Mouse (Mus musculus) megakaryocyte, embryonic 14.5 days (primary cell): ENCODE results near the gene Sft2d2.

ENCODE experiments used
- FLI1 ChIP-seq: IDR thresholded peaks from 2 replicates; pipeline ENCODE4 v1.6.1; 2012; ENCODE audit warnings: low read length, inconsistent platforms, mixed read lengths
- GATA1 ChIP-seq: IDR thresholded peaks from 3 replicates; pipeline ENCODE4 v1.6.1; 2012; ENCODE audit warnings: mixed read lengths, low read length, inconsistent platforms, borderline replicate concordance

DNA sequence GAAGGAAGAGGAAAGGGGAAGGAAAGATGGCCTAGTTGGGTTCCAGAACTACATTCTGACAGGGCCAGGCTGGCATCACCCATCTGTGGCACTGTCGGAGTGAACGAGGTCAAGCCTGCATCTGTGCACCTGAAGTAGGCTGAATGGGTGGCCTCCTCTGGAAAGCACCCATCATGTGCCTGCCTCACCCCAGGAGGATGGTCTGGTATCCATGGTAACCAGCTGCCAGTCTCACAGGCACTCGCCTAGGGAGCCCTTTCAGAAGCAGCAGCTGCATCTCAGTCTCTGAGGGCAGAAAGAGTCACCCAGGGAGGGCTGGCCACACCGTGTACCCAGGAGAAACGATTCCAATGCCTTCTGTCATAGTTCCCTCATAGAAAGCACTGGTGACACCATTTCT is 6.9 kb downstream of the Sft2d2 start:
- TF ChIP-seq GATA1 (no peak), FLI1 (no peak)
